Mouse (Mus musculus): ENCODE results near the gene Lipo3. TPM values are rescaled to one million over a fixed set of nuclear protein-coding genes. Genes with fewer than 3 reads are reported as not detected.
"Not testable (repeated sequence)": the region's sequence is repeated elsewhere in the genome, so short reads cannot be mapped to it uniquely, and the experiment has no call there.

Gene Lipo3
- 1 to 10 TPM; 4.3 to 4.6 TPM for total RNA-seq (2021)
- long read RNA-seq, experiment 1, partial matches to known transcripts, result 0 of 12 reads
- long read RNA-seq, experiment 1, other reads (novel, unspliced or antisense), result 11 of 12 reads
- long read RNA-seq, experiment 2, partial matches to known transcripts, result 0 of 8 reads
- long read RNA-seq, experiment 2, other reads (novel, unspliced or antisense), result 8 of 8 reads

DNA sequence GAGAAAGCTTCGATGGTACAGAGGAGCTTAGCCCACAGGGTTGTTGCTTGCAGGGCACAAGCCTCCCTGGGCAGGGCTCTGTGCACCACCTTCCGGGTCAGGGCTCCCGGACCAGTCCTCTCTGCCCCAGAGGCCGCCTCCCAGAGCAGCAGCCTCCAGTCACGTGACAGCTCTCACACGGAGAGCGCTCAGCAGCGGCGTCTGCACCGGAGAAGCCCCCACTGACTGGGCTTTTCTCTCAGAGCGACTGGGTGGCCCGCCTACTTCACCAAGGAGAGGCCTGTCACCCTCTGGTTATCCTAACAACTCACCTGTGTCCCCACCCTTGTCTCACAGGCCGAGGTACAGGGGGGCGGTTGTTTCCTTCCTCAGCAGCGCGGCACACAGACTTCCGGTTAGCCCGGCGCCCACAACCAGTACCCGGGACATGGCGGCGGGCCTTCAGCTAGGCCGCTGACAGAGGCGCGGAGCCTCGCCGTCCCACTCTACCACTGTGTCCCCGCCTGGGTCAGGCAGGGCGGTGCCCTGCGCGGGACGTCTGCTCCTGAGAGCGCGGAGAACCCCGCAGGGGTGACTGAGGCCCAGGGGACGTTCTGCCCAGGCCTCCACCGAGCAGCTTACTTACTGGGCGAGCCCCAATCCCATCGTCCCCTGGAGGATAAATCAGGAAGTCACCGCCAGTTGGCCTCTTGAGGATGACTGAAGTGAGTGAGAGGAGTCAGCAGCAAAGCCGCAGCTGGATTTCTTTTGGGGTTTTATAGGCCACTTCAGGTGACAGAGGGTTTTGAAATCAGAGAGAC is at the start of gene Lipo3:
Gene Lipo3 (minus strand): TSS at position 665 of the 800 bp plus-strand sequence.
- intact Hi-C loops (cut with DNase I), result not testable (repeated sequence)

DNA sequence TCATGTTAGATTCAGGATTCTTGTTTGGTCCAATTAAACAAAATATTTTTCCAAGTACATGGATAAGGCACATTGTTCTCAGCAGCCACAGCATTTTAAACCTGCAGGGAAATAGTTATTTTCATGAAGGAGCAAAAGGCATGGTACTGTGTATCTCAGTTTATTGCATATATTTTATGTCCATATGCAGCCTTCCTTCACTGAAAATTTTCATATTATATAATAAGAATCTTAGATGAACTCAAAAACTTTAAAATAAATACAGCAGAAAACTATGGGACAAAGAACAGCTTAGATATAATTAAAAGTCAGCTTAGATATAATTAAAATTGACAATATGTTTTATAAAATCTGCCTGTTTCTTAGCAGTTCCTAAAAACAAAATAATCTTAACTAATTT is 25.6 kb upstream of the Lipo3 start, which contains the start of gene Lipo1:
Gene Lipo1 (minus strand): TSS at position 101 of the 400 bp plus-strand sequence.
- DNase-seq; intact Hi-C loops (cut with DNase I): not testable (repeated sequence)

More for the DNA sequence above, at the start of gene Lipo3:
- DNase-seq, result peak; percentile 4 to 14

DNA sequence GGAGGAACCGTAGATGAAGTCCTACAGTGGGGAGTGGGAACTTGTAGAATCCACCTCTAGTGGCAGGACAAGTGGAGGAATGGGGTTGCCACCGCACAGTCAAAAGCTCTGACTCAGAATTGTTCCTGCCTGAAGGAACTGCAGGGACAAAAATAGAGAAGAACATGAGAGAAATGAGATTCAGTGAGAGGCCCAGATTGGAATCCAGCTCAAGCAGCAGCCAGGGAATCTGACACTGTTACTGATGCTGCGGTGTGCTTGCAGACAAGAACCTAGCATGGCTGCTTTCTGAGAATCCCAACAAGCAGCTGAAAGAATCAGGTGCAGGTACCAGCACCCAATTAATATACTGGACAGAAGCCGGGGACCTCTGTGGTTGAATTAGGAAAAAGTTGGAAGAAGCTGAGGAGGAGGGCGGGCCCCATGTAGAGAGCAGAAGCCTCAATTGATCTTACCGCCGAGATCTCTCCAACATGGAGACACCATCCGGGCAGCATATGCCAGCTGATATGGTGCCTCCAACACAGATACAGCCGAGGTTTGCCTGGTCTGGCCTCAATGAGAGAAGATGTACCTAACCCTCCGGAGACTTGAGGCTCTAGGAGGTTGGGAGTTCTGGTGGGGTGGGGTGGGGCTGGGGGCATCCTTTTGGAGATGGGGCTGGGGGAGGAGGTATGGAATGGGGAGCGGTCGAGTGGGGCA is 25.0 kb upstream of the Lipo3 start:
- DNase-seq, result no peak
- intact Hi-C loops (cut with DNase I), result no loop called here

DNA sequence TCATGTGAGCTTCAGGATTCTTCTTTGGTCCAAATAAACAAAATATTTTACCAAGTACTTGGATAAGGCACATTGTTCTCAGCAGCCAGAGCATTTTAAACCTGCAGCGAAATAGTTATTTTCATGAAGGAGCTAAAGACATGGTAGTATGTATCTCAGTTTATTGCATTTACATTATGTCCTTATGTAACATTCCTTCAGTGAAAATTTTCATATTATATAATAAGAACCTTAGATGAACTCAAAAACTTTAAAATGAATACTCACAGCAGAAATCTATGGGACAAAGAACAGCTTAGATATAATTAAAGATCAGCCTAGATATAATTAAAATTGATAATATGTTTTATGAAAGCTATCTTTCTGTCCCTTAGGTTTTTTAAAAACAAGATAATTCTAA is 10.5 kb downstream of the Lipo3 start, which contains the start of gene Lipo2:
Gene Lipo2 (minus strand): TSS at position 101 of the 400 bp plus-strand sequence.
- DNase-seq; intact Hi-C loops (cut with DNase I): not testable (repeated sequence)

DNA sequence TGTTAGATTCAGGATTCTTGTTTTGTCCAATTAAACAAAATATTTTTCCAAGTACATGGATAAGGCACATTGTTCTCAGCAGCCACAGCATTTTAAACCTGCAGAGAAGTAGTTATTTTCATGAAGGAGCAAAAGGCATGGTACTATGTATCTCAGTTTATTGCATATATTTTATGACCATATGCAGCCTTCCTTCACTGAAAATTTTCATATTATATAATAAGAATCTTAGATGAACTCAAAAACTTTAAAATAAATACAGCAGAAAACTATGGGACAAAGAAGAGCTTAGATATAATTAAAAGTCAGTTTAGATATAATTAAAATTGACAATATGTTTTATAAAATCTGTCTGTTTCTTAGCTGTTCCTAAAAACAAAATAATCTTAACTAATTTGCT is 136.6 kb downstream of the Lipo3 start, which contains the start of gene Gm8978:
Gene Gm8978 (minus strand): TSS at position 101 of the 400 bp plus-strand sequence.
- intact Hi-C loops (cut with DNase I); DNase-seq: not testable (repeated sequence)

DNA sequence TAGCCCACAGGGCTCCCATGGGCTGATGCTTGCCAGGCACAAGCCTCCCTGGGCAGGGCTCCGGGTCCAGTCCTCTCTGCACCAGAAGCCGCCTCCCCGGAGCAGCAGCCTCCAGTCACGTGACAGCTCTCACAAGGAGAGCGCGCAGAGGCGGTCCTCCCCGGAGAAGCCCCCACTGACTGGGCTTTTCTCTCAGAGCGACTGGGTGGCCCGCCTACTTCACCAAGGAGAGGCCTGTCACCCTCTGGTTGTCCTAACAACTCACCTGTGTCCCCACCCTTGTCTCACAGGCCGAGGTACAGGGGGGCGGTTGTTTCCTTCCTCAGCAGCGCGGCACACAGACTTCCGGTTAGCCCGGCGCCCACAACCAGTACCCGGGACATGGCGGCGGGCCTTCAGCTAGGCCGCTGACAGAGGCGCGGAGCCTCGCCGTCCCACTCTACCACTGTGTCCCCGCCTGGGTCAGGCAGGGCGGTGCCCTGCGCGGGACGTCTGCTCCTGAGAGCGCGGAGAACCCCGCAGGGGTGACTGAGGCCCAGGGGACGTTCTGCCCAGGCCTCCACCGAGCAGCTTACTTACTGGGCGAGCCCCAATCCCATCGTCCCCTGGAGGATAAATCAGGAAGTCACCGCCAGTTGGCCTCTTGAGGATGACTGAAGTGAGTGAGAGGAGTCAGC is 172.0 kb downstream of the Lipo3 start:
- DNase-seq, result peak; percentile 20 to 47
- intact Hi-C loops (cut with DNase I), result not testable (repeated sequence)

DNA sequence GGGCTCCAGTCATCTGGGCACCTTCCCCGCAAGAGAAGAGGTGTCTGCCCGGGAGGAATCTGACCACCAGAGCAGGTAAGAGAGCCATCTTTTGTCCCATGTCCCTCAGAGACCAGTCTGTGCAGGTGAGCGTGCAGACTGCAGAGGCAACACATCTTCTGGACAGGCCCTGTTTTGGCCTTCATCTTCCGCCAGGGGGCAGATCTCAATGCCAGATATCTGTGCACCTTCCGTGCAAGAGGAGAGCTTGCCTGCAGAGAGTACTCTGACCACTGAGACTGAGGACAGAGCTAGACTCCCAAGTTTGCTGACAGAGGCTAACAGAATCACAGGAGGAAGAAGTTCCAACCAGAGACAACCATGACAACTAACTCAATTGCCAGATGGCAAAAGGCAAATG is 193.2 kb downstream of the Lipo3 start:
- intact Hi-C loops (cut with DNase I); DNase-seq: not testable (repeated sequence)

DNA sequence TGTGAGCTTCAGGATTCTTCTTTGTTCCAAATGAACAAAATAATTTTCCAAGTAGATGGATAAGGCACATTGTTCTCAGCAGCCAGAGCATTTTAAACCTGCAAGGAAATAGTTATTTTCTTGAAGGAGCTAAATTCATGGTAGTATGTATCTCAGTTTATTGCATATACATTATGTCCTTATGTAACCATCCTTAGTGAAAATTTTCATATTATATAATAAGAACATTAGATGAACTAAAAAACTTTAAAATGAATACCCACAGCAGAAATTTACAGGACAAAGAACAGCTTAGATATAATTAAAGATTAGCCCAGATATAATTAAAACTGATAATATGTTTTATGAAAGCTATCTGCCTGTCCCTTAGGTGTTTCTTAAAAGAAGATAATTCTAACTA is 244.1 kb downstream of the Lipo3 start, which contains the start of gene Lipo4:
Gene Lipo4 (minus strand): TSS at position 101 of the 400 bp plus-strand sequence.
- intact Hi-C loops (cut with DNase I), result no loop called here
- DNase-seq, result no peak

Small RNA genes lying within 50 kb of the gene (microRNA-seq; reads per million reads assigned to microRNA genes)
- 0 reads per million in 2 experiments for gene Gm27440

Other genes with a start within 250 kb of the Lipo3 start
- gene Lipo4, start 244.2 kb downstream of the Lipo3 start, total RNA-seq (2021), result under 1 TPM; 0.15 to 0.17 TPM
- gene Gm8978, start 136.7 kb downstream of the Lipo3 start, total RNA-seq (2021), result not detected
- not detected for gene Lipo2, start 10.6 kb downstream of the Lipo3 start, total RNA-seq (2021)
- not detected for gene Lipo1, start 25.5 kb upstream of the Lipo3 start, total RNA-seq (2021)
- not detected for gene Lipf, start 199.2 kb upstream of the Lipo3 start, total RNA-seq (2021)
- not detected for gene Lipk, start 246.3 kb upstream of the Lipo3 start, total RNA-seq (2021)